Mouse (Mus musculus): Measurements from ENCODE around the gene Rabif. TPM values are rescaled to one million over a fixed set of nuclear protein-coding genes. Genes with fewer than 3 reads are reported as not detected.

The Rabif gene
- total RNA-seq, 2 experiments from 2014 or later, result 25.2 to 26.1 TPM

- DNase-seq, result no peak
Measured at GRCm38 (mm10) chr1:134555240-134555870, 60.9 kb downstream of the Rabif start.

DNA sequence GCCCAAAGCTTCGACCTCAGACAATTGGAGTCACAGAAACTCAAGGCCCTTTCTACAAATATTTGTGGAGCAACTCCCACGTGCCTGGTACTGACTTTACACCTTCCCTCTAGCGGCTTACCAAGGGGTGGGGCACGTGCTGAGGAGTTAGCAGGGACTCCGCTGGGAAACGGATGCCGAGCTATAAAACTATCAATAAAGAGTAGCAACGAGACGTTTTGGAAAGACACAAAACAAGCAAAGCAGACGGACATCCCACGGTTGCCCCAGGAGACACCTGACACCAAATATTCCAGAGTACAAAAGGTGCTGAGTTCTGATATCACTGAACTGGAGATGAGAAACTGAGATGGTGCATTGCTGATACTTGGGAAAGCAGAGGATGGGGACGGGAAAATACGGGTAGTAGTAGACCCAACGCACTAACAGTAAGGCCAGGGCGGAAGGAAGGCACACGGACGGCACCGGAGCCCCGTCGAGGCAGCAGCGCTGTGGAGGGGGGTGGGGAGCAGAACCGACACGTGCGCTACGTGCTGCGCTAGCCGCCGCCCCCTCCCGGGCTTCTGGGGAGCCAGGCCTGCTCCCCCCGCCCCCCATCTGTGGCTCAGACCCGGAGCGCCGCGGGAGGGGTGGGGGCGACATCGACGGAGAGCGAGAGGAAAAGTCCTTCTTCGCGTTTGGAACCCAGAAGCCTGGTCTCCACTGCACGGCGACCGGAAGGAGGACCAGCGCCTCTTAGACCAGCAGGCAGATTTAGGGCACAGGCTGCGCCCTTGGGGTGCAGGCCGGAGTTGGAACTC, 61.6 kb downstream of the Rabif start:
- peak; percentile 6 to 54 for DNase-seq

- DNase-seq, result peak; percentile 91 to 94
Measured at GRCm38 (mm10) chr1:134556671-134557218, 62.3 kb downstream of the Rabif start.

Other genes starting within 250 kb of the Rabif start
- gene Myog, start 204.7 kb upstream of the Rabif start, total RNA-seq (2021), result not detected
- gene Ppfia4, start 161.7 kb upstream of the Rabif start, total RNA-seq (2021), result 10 to 100 TPM; 68.8 to 70.0 TPM
- 10 to 100 TPM; 70.5 to 75.0 TPM for gene Tmem183a, start 132.7 kb upstream of the Rabif start, total RNA-seq (2021)
- not detected for gene 4933406M09Rik, start 108.7 kb upstream of the Rabif start, total RNA-seq (2021)
- 10 to 100 TPM; 27.2 to 29.4 TPM for gene Cyb5r1, start 89.1 kb upstream of the Rabif start, total RNA-seq (2021)
- 10 to 100 TPM; 57.5 to 57.7 TPM for gene Adipor1, start 79.3 kb upstream of the Rabif start, total RNA-seq (2021)
- 10 to 100 TPM; 43.8 to 44.9 TPM for gene Klhl12, start 39.1 kb upstream of the Rabif start, total RNA-seq (2021)
- gene Mgat4e, start 55.0 kb downstream of the Rabif start, total RNA-seq (2021), result not detected
- gene Kdm5b, start 65.5 kb downstream of the Rabif start, total RNA-seq (2021), result 10 to 100 TPM; 72.0 to 73.4 TPM
- gene Syt2, start 152.0 kb downstream of the Rabif start, total RNA-seq (2021), result 10 to 100 TPM; 21.4 to 23.5 TPM